Mouse (Mus musculus): Measurements from ENCODE around the gene Pkig.
A peak's percentile ranks its signal among the peaks of the same experiment; 100 is the strongest.
"Not testable (repeated sequence)": the region's sequence is repeated elsewhere in the genome, so short reads cannot be mapped to it uniquely, and the experiment has no call there.

Gene Pkig

GRCm38 (mm10) chr2:163657975-163658886, at the start of gene Pkig:
Gene Pkig, plus strand, starts transcription at chr2:163658386.
- peak; percentile 93 to 95 for DNase-seq

GRCm38 (mm10) chr2:163609281-163609975, 48.8 kb upstream of the Pkig start:
- DNase-seq = no peak

- DNase-seq = no peak
These were observed 47.0 kb upstream of the Pkig start for GRCm38 (mm10) chr2:163611176-163611575.

GRCm38 (mm10) chr2:163613206-163613605, 45.0 kb upstream of the Pkig start:
- DNase-seq = no peak

GRCm38 (mm10) chr2:163613990-163614389, 44.2 kb upstream of the Pkig start:
- DNase-seq = no peak

- no peak for DNase-seq
These were observed 42.8 kb upstream of the Pkig start for GRCm38 (mm10) chr2:163615401-163615800.

GRCm38 (mm10) chr2:163615906-163616651, 42.1 kb upstream of the Pkig start:
- no peak for DNase-seq

GRCm38 (mm10) chr2:163616652-163617227, 41.4 kb upstream of the Pkig start:
- no peak for DNase-seq

- DNase-seq = no peak
These were observed 40.8 kb upstream of the Pkig start for GRCm38 (mm10) chr2:163617232-163617863.

- DNase-seq = no peak
These were observed 40.3 kb upstream of the Pkig start for GRCm38 (mm10) chr2:163617874-163618273.

GRCm38 (mm10) chr2:163620451-163620850, 37.7 kb upstream of the Pkig start:
- DNase-seq = no peak

GRCm38 (mm10) chr2:163621401-163621800, 36.8 kb upstream of the Pkig start:
- DNase-seq = not testable (repeated sequence)

- no peak for DNase-seq
These were observed 27.0 kb upstream of the Pkig start for GRCm38 (mm10) chr2:163631223-163631622.

GRCm38 (mm10) chr2:163631715-163632114, 26.5 kb upstream of the Pkig start:
- no peak for DNase-seq

GRCm38 (mm10) chr2:163634211-163634610, 24.0 kb upstream of the Pkig start:
- DNase-seq = no peak

- DNase-seq = no peak
These were observed 22.1 kb upstream of the Pkig start for GRCm38 (mm10) chr2:163636057-163636456.

- DNase-seq = no peak
These were observed 20.4 kb upstream of the Pkig start for GRCm38 (mm10) chr2:163637655-163638266.

- no peak for DNase-seq
These were observed 17.7 kb upstream of the Pkig start for GRCm38 (mm10) chr2:163640493-163640892.

GRCm38 (mm10) chr2:163641681-163642080, 16.5 kb upstream of the Pkig start:
- DNase-seq = peak in 1 of 2 experiments; percentile 30

- DNase-seq = peak; percentile 29 to 48
These were observed 15.3 kb upstream of the Pkig start for GRCm38 (mm10) chr2:163642685-163643575.

GRCm38 (mm10) chr2:163643576-163643971, 14.6 kb upstream of the Pkig start:
- DNase-seq = no peak

All from kidney, postnatal 4 days (tissue).